Mouse (Mus musculus) lung, embryonic 15.5 days (tissue): Measurements from ENCODE around the gene Mcl1. TPM values are rescaled to one million over a fixed set of nuclear protein-coding genes. Genes with fewer than 3 reads are reported as not detected.
"Not testable (repeated sequence)": the region's sequence is repeated elsewhere in the genome, so short reads cannot be mapped to it uniquely, and the experiment has no call there.

Experiments
- ATAC-seq: fragments of 200-750 bp; cut with Nextera tagmentation; 2 replicates; pipeline ENCODE4 v1.8.0; 2017; ENCODE audit warnings: moderate number of reproducible peaks, borderline replicate concordance; ENCODE audit not compliant: low FRiP score, low TSS enrichment; ENCODE audit errors: extremely low read depth
- H3K27ac ChIP-seq: fragments of 300-500 bp; sonication (generic); 2 replicates; pipeline ENCODE4 v1.5.1; 2015; ENCODE audit warnings: moderate library complexity, mild to moderate bottlenecking, inconsistent platforms
- H3K27me3 ChIP-seq: fragments of 300-500 bp; sonication (generic); 2 replicates; pipeline ENCODE4 v1.6.1; 2015; ENCODE audit warnings: inconsistent platforms
- H3K36me3 ChIP-seq: fragments of 300-500 bp; sonication (generic); 2 replicates; pipeline ENCODE4 v1.6.1; 2015; ENCODE audit warnings: inconsistent platforms
- H3K4me1 ChIP-seq: fragments of 300-500 bp; sonication (generic); 2 replicates; pipeline ENCODE4 v1.6.1; 2015; ENCODE audit warnings: inconsistent platforms
- H3K4me2 ChIP-seq: fragments of 300-500 bp; sonication (generic); 2 replicates; pipeline ENCODE4 v1.6.1; 2015; ENCODE audit warnings: inconsistent platforms, mild to moderate bottlenecking, moderate library complexity
- H3K4me3 ChIP-seq: fragments of 300-500 bp; sonication (generic); 2 replicates; pipeline ENCODE4 v1.5.1; 2015; ENCODE audit warnings: mild to moderate bottlenecking, inconsistent platforms
- H3K9ac ChIP-seq: fragments of 300-500 bp; sonication (generic); 2 replicates; pipeline ENCODE4 v1.6.1; 2015; ENCODE audit warnings: inconsistent platforms
- H3K9me3 ChIP-seq: fragments of 300-500 bp; sonication (generic); 2 replicates; pipeline ENCODE4 v1.6.1; 2016; ENCODE audit warnings: inconsistent platforms
- WGBS: fragments of 180-500 bp; shearing (Covaris S2); methylation state at CpG from one replicate; pipeline ENCODE4 v1.1.7; 2015; 5-methylcytosine and 5-hydroxymethylcytosine counted together
- polyA plus RNA-seq: library from polyadenylated mRNA; unstranded; fragments of >200 nt; fragmentation: Nextera tagmentation; extraction: Ambion mirVana; gene quantifications from 2 replicates; pipeline ENCODE4 v1.2.1, GENCODE M21; 2015

Mcl1 gene
- polyA plus RNA-seq, 1 experiment from 2014 or later, result 64.5 TPM

DNA sequence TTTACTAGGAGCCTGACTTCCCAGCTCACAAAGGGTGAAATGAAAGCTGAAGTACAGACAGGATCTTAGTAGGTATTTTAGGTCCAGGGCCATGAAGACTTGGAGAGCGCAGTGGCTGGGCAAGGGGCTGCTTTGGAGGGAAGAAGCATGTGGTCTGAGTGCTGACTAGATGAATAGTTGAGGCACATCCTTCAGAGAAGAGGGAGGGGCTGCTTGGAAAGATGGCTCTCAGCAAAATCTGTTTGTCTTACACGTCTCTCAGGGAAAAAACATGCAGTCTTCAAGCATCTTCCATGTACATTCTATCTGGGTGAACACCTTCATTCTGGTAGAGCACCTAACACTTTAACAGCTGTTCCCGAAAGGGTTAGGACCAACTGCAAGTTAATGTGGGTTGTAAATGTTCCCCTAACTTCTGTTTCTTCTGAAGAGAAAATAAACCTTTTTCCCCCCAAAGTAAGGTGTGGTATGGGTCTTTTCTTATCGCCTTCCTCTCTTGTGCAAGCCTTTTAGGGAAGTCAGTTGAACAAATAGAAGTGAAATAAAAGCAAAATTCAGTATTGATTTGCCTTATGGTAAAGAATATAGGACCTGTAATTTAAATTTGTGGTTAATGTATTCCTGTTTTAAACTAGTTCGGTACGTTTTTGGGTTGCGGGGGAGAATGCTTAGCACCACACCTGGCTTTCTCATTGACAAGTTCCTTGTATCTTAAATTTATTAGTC is 4.3 kb downstream of the Mcl1 start:
- ATAC-seq, result no peak
- 74% methylated on average over 7 of the region's 7 CpGs for WGBS
- peaks cover 35% of the 10 kb centered on the region for H3K36me3 ChIP-seq
- H3K9ac ChIP-seq, result no peak overlapping the region
- peaks cover 67% of the 10 kb centered on the region for H3K4me1 ChIP-seq
- H3K4me3 ChIP-seq, result 0 out of 2 replicates have a peak overlapping the region, but pooled peaks have one; percentile 16
- H3K27me3 ChIP-seq, result no peaks in the 10 kb centered on the region
- no peaks in the 10 kb centered on the region for H3K9me3 ChIP-seq
- H3K4me2 ChIP-seq, result peak overlapping the region; percentile 79
- no peak overlapping the region; the same call in 1 of the 2 replicates for H3K27ac ChIP-seq

DNA sequence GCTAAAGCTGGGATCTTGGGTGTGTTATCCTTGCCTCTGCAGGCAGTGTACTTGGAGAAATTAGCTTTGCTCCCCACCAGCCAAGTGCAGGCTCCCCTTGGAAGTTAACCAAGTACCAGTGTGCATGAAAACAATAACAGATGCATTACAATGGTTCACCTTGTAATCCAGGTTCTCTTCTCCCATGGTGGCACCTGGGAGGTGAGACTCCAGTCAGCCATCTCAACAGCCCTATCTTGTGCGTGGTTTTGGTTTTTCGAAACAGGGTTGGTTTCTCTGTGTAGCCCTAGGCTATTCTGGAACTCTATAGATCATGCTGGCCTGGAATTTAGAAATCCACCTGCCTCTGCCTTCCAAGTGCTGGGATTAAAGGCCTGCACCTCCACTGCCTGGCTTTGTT is 4.9 kb downstream of the Mcl1 start:
- no peaks in the 10 kb centered on the region for H3K27me3 ChIP-seq
- WGBS, result 82% methylated on average over 2 of the region's 2 CpGs
- no peak overlapping the region for H3K4me2 ChIP-seq
- no peak for ATAC-seq
- H3K27ac ChIP-seq, result peak overlapping the region; percentile 27; the same call in 1 of the 2 replicates
- peaks cover 73% of the 10 kb centered on the region for H3K4me1 ChIP-seq
- no peaks in the 10 kb centered on the region for H3K9me3 ChIP-seq
- no peak overlapping the region for H3K9ac ChIP-seq
- peaks cover 35% of the 10 kb centered on the region for H3K36me3 ChIP-seq
- H3K4me3 ChIP-seq, result no peak overlapping the region

GRCm38 (mm10) chr3:95663969-95664608 is 5.5 kb downstream of the Mcl1 start:
- no peak for ATAC-seq
- Histone ChIP-seq H3K4me2 (no peak overlapping the region), H3K4me1 (peaks cover 76% of the 10 kb centered on the region), H3K27ac (peak overlapping the region; percentile 94), H3K36me3 (peaks cover 35% of the 10 kb centered on the region), H3K27me3 (no peaks in the 10 kb centered on the region), H3K9ac (no peak overlapping the region), H3K4me3 (no peak overlapping the region), H3K9me3 (no peaks in the 10 kb centered on the region)
- WGBS, result 71% methylated on average over 3 of the region's 3 CpGs

DNA sequence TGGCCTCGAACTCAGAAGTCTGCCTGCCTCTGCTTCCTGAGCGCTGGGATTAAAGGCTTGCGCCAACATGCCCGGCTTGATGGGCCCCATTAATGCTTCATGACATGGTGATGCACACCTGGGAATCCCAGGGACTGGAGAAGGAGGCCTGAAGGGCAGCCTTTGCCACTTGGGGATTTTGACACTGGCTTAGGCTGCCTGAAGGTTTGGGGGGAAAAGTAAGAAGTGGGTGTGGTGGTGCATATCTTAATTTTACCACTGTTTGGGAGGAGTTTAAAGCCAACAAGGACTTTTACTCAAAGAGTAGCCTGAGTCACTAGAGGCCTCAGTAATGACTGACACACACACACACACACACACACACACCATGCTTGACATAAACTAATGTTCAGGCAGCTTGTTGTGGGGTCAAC is 6.4 kb downstream of the Mcl1 start:
- Histone ChIP-seq H3K36me3 (peaks cover 39% of the 10 kb centered on the region), H3K4me2 (no peak overlapping the region), H3K4me3 (no peak overlapping the region), H3K27ac (peak overlapping the region; percentile 94), H3K27me3 (no peaks in the 10 kb centered on the region), H3K9me3 (no peaks in the 10 kb centered on the region), H3K4me1 (peaks cover 76% of the 10 kb centered on the region), H3K9ac (no peak overlapping the region)
- ATAC-seq, result no peak
- 84% methylated on average over 4 of the region's 4 CpGs for WGBS

DNA sequence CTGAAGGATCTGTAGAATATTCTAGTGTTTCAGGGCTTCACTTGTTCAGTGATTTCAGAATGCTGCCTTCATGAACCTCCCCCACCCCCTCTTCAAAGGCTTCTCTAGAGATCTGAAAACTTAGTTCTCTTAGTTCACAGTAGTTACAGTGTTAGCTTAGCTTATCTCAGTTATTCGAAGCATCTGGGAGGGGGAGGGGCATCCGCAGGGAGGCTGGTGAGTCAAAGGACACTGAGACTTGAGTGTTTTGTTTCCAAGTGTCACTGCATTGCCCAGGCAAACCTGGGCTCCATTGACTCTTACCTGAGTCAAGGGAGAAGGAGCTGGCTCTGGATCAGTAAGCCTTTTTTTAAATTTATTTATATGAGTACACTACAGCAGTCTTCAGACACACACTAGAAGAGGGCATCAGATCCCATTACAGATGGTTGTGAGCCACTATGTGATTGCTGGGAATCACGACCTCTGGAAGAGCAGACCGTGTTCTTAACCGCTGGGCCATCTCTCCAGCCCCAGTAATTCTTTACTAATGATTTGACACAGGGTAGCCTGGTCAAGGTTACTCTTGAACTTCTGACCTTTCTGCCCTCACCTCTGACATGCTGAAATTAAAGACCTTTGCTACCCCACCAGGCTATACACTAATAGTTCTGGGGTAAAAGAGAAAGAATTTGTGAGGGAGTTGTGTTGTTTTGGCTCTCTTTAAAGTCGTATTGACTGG is 7.7 kb downstream of the Mcl1 start:
- ATAC-seq, result peak; percentile 55
- Histone ChIP-seq H3K4me1 (peaks cover 74% of the 10 kb centered on the region), H3K4me2 (no peak overlapping the region), H3K27ac (peak overlapping the region; percentile 94), H3K9ac (no peak overlapping the region), H3K4me3 (no peak overlapping the region), H3K27me3 (no peaks in the 10 kb centered on the region), H3K9me3 (no peaks in the 10 kb centered on the region), H3K36me3 (peaks cover 41% of the 10 kb centered on the region)
- WGBS, result 18% methylated on average over 6 of the region's 6 CpGs

GRCm38 (mm10) chr3:95667521-95667920 is 8.9 kb downstream of the Mcl1 start:
- H3K4me3 ChIP-seq, result no peak overlapping the region
- peak overlapping the region; percentile 15 for H3K4me2 ChIP-seq
- no peaks in the 10 kb centered on the region for H3K27me3 ChIP-seq
- no peak for ATAC-seq
- H3K36me3 ChIP-seq, result peaks cover 32% of the 10 kb centered on the region
- peak overlapping the region; percentile 94 for H3K27ac ChIP-seq
- peaks cover 72% of the 10 kb centered on the region for H3K4me1 ChIP-seq
- H3K9ac ChIP-seq, result peak overlapping the region; percentile 16; the same call in 1 of the 2 replicates
- H3K9me3 ChIP-seq, result no peaks in the 10 kb centered on the region
- WGBS, result 22% methylated on average over 4 of the region's 4 CpGs

DNA sequence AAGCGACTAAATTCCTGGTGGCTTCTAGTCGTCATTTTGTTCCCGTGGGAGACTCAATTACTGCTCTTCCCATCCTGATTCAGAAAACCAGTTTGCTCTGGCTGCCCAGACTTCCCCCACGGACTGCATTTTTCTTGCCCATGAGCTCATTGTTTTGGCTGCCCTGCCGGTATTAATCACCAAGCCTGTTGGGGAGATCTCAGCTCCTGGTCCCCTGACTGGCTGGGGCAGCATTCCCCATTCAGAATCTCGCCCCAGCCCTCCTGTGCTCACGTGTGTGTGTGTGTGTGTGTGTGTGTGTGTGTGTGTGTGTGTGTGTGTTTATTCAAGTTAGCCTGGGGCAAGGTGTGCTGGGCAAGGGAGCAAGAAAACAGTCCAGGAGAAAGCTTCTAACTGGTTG is 9.4 kb downstream of the Mcl1 start:
- Histone ChIP-seq H3K36me3 (peaks cover 27% of the 10 kb centered on the region), H3K4me3 (no peak overlapping the region), H3K9me3 (no peaks in the 10 kb centered on the region), H3K4me1 (peaks cover 72% of the 10 kb centered on the region), H3K27ac (peak overlapping the region; percentile 94), H3K4me2 (peak overlapping the region; percentile 15), H3K27me3 (no peaks in the 10 kb centered on the region), H3K9ac (peak overlapping the region; percentile 16; the same call in 1 of the 2 replicates)
- ATAC-seq, result peak; percentile 40; the same call in 1 of the 2 replicates
- 14% methylated on average over 7 of the region's 7 CpGs for WGBS

GRCm38 (mm10) chr3:95668589-95669308 is 10.2 kb downstream of the Mcl1 start:
- Histone ChIP-seq H3K36me3 (peaks cover 20% of the 10 kb centered on the region), H3K4me3 (no peak overlapping the region), H3K4me2 (peak overlapping the region; percentile 4; the same call in 1 of the 2 replicates), H3K9me3 (no peaks in the 10 kb centered on the region), H3K9ac (no peak overlapping the region), H3K27ac (peak overlapping the region; percentile 94), H3K27me3 (no peaks in the 10 kb centered on the region), H3K4me1 (peaks cover 73% of the 10 kb centered on the region)
- ATAC-seq, result no peak
- 49% methylated on average over 7 of the region's 7 CpGs for WGBS

DNA sequence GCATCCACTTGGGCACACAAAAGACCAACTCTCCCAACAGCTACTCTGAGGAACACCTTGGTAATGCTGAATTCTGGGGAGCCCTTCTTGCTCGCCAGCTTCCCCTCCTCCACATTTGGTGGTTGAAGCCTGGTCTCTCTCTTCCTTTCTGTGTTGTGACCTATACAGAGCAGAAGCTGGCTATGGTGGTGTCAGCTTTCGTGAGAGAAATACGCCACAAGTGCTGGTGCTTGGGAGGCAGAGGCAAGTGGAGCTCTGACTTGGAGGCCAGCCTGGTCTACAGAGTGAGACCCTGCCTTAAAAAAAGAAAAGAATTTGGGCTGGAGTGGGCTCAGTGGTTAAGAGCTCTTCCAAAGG is 10.7 kb downstream of the Mcl1 start:
- H3K27ac ChIP-seq, result peak overlapping the region; percentile 35; the same call in 1 of the 2 replicates
- H3K9me3 ChIP-seq, result no peaks in the 10 kb centered on the region
- H3K27me3 ChIP-seq, result no peaks in the 10 kb centered on the region
- H3K4me1 ChIP-seq, result peaks cover 73% of the 10 kb centered on the region
- peaks cover 15% of the 10 kb centered on the region for H3K36me3 ChIP-seq
- no peak overlapping the region for H3K9ac ChIP-seq
- no peak for ATAC-seq
- H3K4me3 ChIP-seq, result no peak overlapping the region
- no peak overlapping the region for H3K4me2 ChIP-seq
- 89% methylated on average over 3 of the region's 3 CpGs for WGBS

GRCm38 (mm10) chr3:95670419-95670818 is 11.8 kb downstream of the Mcl1 start:
- H3K27me3 ChIP-seq, H3K9me3 ChIP-seq, H3K4me3 ChIP-seq, H3K9ac ChIP-seq, H3K4me2 ChIP-seq, ATAC-seq, H3K27ac ChIP-seq: not testable (repeated sequence)
- WGBS, result 91% methylated on average over 3 of the region's 3 CpGs
- Histone ChIP-seq H3K36me3 (peaks cover 12% of the 10 kb centered on the region; the same call in 1 of the 2 replicates), H3K4me1 (peaks cover 78% of the 10 kb centered on the region)

DNA sequence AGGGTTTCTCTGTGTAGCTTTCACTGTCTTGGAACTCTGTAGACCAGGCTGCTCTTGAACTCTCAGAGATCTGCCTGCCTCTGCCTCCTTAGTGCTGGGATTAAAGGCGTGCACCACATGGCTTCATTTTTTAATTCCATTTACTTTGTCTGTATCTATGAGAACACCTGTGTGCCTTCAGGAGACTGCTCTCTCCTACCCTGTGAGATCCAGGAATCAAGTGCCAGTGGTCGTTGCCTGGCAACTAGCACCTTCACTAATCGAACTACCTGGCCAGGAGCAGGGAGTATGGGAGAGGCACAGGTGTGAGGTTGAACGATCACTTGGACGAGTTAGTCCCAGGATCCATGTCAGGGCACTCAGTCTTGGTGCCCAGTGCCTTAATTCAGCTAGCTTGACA is 12.6 kb downstream of the Mcl1 start:
- H3K4me1 ChIP-seq, result peaks cover 80% of the 10 kb centered on the region
- WGBS, result 64% methylated on average over 5 of the region's 5 CpGs
- no peaks in the 10 kb centered on the region for H3K9me3 ChIP-seq
- no peak overlapping the region for H3K4me2 ChIP-seq
- peak overlapping the region; percentile 95 for H3K27ac ChIP-seq
- no peak overlapping the region for H3K4me3 ChIP-seq
- ATAC-seq, result no peak
- H3K36me3 ChIP-seq, result peaks cover 12% of the 10 kb centered on the region; the same call in 1 of the 2 replicates
- H3K27me3 ChIP-seq, result no peaks in the 10 kb centered on the region
- H3K9ac ChIP-seq, result no peak overlapping the region
